Mouse (Mus musculus) retina, postnatal 7 days (tissue): ENCODE data around the gene Taf3.

Source experiments
- DNase-seq: peaks from one replicate; pipeline ENCODE4 v3.0.0-alpha.2; 2012; ENCODE audit warnings: low read depth, low spot score

Gene Taf3

GRCm38 (mm10) chr2:9890251-9890650, 158.1 kb downstream of the Taf3 start:
- no peak for DNase-seq

- DNase-seq: no peak
These were observed 158.7 kb downstream of the Taf3 start, which contains the start of gene Gata3 for GRCm38 (mm10) chr2:9889651-9890183. Gene Gata3 (minus strand): TSS chr2:9890034.

DNA sequence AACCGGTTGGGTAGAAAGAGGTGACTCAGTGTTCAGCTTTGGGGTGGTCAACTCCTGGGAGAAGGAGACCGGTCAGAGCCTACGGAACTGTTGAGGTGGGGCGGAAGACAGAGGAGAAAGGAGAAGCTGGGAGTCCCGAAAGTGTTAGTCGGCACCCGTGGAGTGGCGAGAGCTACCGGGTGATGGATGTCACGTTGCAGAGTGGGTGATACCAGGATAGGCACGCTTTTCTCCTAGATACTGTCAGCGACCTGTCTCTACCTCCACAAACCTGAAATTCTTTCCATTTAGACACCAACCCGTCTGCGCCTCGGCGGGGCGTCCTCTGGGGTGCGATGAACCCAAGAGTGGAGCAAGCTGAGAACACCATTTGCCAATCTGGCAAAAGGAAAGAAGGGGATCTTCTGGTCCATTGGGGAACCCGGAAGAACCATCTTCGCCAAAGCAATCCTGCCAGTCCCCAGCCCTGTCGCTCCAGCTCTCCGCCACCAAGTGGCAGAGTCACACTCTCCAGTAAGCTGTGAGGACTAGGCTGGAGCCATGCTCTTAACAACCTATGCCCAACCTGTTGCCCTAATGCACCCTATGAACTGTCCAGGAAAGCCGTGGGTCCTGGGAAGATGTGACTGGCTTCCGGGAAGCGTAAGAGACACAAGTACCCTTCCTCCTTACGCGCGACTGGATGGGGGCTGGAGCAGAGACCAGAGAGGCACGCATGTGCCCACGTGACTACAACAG, 159.3 kb downstream of the Taf3 start, which contains the start of gene 9230102O04Rik:
TSS of gene 9230102O04Rik (minus strand) at position 628 of the 738 bp plus-strand sequence.
- no peak for DNase-seq

DNA sequence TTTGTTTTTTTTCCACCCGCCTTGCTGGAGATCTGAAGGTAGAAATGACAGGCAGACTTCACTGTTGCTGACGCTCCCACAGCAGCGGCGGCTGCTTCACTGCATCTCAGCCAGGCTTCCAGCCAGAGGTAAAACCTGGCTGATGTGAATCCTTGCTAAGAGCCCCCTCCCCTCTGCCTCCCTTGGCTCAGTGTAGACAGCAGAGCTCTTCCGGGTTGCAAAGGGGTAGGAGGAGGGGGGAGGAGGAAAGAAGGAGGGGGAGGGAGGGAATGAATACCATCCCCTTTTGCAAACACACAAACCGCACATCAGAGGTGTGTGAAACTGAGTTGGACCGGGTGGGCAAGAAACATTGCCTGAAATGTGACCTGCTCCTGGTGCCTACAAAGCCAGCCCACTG, 160.8 kb downstream of the Taf3 start:
- no peak for DNase-seq

- no peak for DNase-seq
These were observed 161.3 kb downstream of the Taf3 start for GRCm38 (mm10) chr2:9886921-9887610.

DNA sequence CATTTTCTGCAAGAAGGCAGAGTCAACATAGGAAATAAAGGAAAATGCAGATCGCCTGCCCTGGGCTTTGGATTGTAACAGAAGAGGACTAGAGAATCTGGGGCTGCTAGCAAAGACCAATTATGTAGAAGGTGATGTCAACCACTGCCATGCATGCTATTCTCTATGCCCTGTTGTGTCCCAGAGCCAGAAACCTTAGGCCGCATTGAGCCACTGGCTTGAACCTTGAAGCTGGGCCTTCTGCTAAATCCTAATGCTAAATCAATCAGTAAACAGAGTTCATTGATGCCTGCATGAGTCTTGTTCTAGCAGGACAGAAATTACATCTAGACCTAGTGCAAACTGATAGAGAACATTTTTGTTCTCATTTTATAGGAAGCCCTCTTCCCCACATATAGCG, 162.4 kb downstream of the Taf3 start:
- DNase-seq: no peak

DNA sequence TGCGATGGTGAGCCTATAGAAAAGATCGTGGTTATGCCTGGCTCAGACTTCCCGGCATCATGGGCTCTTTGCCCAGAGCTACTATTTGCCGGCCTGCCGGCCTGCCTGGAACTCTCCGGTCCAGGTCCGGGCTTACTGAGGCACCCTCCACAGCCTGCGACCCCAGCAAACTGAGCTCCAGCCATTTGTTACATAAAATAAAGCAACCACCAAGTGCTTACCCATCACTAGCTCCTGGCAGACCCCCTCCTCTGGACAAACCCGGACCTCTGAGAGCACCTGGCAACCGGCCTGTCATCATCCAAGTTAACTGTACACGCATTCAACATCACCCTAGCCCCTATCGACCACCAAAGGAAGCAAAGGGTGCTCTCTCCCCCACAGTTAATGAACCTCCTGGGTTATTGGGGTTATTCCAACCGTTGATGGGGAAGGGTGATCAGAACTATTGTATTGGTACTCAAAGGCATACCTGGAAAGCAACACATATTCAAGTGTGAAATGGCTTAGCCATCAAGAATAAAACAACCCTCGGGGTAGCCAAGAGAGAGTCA, 163.1 kb downstream of the Taf3 start:
- no peak for DNase-seq

DNA sequence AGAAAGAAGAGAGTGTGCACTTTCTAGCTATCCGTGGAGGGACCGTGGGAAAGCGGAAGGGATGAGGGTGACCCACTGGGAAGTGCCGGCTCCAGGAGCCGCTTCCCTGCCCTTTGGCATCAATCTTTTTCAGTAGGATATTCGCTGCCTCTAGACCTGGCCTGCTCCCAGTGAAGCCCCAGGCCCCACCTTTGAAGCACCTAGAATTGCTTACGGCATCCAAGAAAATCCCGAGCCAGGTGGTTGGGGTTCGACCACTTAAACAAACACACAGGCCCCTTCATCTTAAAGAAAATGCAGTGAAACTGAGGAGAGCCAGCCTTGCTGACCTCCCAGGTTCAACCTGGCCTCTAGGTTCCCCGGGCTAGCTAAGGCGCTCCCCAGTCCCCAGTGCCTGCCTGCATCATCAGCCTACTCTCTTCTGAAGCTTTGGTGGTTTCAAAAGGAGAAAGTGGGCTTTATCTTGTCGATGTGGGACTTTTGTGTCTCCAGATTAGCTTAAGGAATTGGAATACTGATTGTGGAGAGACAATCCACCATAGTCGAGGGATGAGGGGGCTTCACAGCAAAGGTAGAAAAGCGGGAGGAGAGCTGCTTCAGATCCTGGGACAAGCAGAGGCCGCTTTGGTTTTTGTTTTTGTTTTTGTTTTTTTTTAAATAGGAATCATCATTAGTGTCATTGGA, 163.7 kb downstream of the Taf3 start:
- DNase-seq: no peak

DNA sequence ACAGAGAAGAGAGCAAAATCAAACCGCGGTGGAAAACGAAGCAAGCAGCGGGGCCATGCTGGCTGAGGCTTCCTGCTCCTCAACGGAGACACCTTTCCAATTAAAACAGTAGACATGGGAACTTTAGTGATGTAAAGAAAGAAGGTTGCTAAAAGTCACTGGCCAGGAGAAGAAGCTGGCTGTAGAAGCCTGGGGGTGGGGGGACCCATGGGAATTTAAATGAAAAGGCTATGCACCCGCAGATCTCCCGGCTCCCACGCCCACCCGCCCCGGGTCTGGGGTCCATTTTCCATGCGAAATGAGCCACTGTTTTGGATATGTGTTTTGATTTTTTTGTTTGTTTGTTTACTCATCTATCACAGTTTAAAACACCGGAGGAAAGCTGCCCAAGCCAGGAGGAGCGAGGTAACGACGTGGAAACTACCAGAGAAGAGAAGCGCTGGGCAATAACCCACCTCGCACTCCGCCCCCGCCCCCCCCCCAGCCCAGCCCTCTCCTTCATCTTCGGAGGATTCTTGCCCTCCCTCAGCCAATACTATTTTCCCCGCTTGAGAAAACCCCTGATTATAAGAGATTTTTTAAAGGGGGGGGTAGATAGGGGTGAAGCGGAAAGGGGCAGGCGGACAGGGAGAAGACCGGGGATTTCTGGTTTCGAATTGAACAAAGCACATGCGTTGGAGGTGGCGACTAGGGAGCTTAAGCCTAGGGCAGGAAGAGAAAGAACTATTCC, 164.4 kb downstream of the Taf3 start:
- DNase-seq: no peak

DNA sequence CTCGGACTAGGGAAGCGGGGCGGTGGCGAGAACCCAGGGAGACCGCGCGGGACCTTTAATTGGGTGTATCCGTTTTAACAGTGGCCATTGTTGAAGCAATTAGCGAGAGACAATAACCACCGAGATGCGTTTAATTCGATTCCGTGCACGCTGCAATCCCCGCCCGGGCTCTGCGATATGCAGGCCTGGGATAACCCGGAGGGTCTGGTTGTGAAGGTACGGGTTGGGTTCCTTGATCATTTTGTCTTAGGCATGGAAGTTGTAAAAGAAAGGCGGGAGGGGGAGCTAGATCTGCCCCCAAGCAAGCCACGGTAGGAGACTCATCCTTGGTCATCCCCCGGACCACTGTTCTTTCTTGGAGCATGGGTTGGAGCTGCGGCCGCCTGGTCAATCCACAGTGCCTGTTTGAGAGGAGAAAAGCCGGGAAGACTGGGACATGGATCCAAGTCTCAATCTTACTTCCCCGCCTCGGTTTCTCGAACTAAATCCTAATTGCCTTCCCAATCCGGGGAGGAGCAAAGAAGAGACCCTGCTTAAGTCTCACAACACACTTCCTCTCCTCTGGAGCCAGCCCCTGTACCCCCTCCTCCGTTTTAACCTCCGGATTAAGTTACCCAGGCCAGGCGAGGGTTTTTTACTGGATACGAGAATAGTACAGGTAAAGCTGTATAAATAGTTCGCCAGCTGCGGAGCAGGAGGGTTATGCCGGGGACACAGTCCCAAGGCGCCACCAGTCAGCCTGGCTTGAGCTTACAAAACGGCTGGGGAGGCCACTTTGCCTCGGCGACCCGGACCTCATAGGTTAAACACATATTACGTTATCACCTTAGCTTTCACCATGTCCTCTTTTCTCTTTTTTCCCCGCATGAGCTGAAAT, 165.2 kb downstream of the Taf3 start:
- DNase-seq: no peak

DNA sequence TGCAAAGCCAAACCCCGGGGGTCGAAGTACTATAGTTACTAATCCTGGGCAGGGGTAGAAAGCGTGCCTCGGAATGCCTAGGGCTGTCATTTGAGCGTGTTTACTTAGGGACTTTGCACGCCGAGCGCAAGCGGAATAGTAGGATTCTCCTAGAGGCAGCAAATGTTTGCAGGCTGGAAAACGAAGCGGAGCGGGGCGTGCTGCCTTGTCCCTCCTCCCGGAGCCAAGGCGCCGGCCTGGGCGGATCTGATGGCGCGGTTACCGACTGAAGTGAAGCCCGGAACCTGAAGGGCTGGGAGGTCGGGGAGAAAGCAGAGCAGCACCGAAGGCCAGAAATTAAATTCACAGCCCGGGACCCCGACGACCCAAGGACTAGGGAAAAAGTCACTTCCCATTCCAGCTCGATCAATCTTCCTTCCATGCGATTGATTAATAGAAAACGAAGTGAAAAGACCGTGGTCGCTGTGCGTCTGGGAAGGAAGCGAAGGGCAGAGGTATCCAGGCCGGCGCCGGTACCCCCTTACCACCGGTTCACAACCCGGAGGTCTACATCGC, 165.9 kb downstream of the Taf3 start:
- no peak for DNase-seq

- no peak for DNase-seq
These were observed 166.8 kb downstream of the Taf3 start for GRCm38 (mm10) chr2:9881611-9882023.

DNA sequence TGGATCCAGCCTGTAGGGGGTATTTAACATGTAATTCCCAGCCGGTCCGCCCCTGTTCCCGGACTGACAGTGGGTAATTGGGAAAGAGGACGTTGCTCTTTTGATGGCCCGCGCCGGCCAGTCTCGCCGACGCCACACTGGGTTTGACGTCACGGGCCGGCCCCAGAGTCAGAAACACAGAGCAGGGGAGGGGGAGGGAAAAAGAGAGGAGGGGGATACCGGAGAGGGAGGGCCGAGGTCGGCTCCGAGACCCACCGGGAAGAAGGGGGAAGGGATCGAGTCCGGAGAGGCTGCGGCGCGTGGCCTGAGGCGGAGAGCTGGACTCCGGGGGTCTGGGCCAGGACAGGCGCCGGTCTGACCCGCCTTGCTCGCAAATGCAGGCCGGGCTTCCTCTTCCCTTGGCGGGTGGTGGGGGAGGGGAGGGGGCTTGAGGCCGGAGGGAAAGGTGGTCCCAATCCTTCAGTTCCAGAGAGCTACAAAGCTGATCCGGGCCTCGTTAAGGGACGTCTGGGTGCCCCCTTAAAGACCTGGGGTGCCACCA, 167.3 kb downstream of the Taf3 start, which contains the start of gene 4930412O13Rik:
TSS of gene 4930412O13Rik (plus strand) at position 202 of the 541 bp plus-strand sequence.
- no peak for DNase-seq

- no peak for DNase-seq
These were observed 168.1 kb downstream of the Taf3 start for GRCm38 (mm10) chr2:9880271-9880670.

GRCm38 (mm10) chr2:9879493-9879892, 168.9 kb downstream of the Taf3 start:
- peak; percentile 58 for DNase-seq

GRCm38 (mm10) chr2:9879092-9879491, 169.3 kb downstream of the Taf3 start:
- DNase-seq: no peak

DNA sequence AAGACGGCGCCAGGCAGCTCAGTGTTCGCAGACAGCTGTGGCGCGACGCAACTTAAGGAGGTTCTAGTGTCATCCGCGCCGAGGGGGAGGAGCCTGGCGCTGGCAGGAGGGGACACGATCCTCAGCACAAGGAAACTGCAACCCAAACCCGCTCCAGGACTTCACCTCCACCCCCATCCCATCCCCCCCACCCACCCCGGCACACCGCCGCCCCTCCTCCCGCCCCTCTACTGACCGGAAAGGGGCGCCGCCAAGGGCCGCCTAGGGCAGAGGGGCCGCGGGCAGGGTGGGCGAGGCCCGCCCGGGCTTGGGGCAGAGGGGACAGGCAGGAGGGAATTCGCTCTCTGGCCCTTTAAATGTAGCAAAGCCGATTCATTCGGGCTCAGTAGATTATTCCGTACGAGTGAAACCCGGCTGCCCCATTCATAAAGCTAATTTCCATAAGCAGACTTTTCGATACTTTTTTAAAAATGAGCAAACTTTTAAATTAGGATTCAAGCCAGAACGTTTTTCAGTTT, 169.8 kb downstream of the Taf3 start:
- DNase-seq: no peak

DNA sequence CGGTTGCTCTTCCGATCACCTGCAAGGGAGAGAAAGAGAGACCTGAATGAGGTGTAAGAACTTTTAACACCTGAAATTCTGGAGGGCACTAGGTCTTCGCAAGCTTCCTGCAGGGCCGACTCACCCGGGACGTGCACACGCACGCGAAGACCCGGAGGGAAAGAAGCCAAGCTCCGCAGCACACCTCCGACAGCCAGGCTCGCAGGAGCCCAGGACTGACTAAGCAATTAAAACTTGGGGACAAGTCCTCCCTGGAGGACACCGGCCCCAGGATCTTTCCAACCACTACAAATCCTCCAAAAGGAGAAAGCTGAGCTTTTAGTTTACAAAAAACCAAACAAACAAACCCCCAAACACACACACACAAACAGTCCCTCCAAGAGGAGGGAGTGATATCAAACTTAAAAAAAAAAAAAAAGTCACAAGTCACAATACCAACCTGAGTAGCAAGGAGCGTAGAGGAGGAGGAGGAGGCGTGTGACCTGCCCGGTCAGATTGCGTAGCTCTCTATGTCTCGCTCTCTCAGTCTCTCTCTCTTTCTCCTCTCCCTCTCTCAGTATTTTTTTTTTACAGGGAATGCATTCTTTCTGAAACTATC, 170.3 kb downstream of the Taf3 start:
- no peak for DNase-seq

- no peak for DNase-seq
These were observed 171.1 kb downstream of the Taf3 start for GRCm38 (mm10) chr2:9877326-9877690.
